Mouse (Mus musculus) stomach, postnatal 0 days (tissue): ENCODE measurements around the gene Orai2. TPM values are rescaled to one million over a fixed set of nuclear protein-coding genes. Genes with fewer than 3 reads are reported as not detected.

Source experiments
- ATAC-seq: fragments of 200-750 bp; cut with Nextera tagmentation; 2 replicates; pipeline ENCODE4 v1.8.0; 2017; ENCODE audit not compliant: low FRiP score, low TSS enrichment
- DNase-seq: peaks from one replicate; pipeline ENCODE4 v3.0.0-alpha.2; 2016; ENCODE audit warnings: low spot score
- H3K27ac ChIP-seq: fragments of 300-500 bp; sonication (generic); replicated peaks from 2 replicates; pipeline ENCODE4 v1.5.1; 2014; ENCODE audit warnings: mild to moderate bottlenecking, control low read depth
- H3K27me3 ChIP-seq: fragments of 300-500 bp; sonication (generic); 2 replicates; pipeline ENCODE4 v1.6.1; 2014; ENCODE audit warnings: low read length; ENCODE audit not compliant: control insufficient read depth, insufficient read depth
- H3K36me3 ChIP-seq: fragments of 300-500 bp; sonication (generic); 2 replicates; pipeline ENCODE4 v1.6.1; 2014; ENCODE audit warnings: low read length, mixed read lengths; ENCODE audit not compliant: control insufficient read depth, insufficient read depth
- H3K4me1 ChIP-seq: fragments of 300-500 bp; sonication (generic); replicated peaks from 2 replicates; pipeline ENCODE4 v1.6.1; 2014; ENCODE audit warnings: antibody characterized with exemption; ENCODE audit not compliant: control insufficient read depth, insufficient read depth
- H3K4me2 ChIP-seq: fragments of 300-500 bp; sonication (generic); replicated peaks from 2 replicates; pipeline ENCODE4 v1.6.1; 2014; ENCODE audit warnings: low read depth, mild to moderate bottlenecking, control low read depth, moderate library complexity
- H3K4me3 ChIP-seq: fragments of 300-500 bp; sonication (generic); 2 replicates; pipeline ENCODE4 v1.5.1; 2014; ENCODE audit warnings: low read depth, low read length, control low read depth
- H3K9ac ChIP-seq: fragments of 300-500 bp; sonication (generic); 2 replicates; pipeline ENCODE4 v1.6.1; 2014; ENCODE audit warnings: mild to moderate bottlenecking, low read length, control low read depth, mixed read lengths
- H3K9me3 ChIP-seq: fragments of 300-500 bp; sonication (generic); 2 replicates; pipeline ENCODE4 v1.6.1; 2016; ENCODE audit warnings: low read length; ENCODE audit not compliant: control insufficient read depth
- CTCF ChIP-seq: IDR thresholded peaks from 2 replicates; pipeline ENCODE4 v1.5.1; 2016; ENCODE audit warnings: antibody characterized with exemption, low read depth, mild to moderate bottlenecking, moderate library complexity
- EP300 ChIP-seq: optimal IDR thresholded peaks from 2 replicates; pipeline ENCODE3; 2016; ENCODE audit warnings: antibody characterized with exemption
- WGBS: fragments of 180-500 bp; shearing (Covaris S2); extraction: QIAGEN DNeasy Blood & Tissue Kit; methylation state at CpG from one replicate; pipeline ENCODE4 v1.1.7; 2014; 5-methylcytosine and 5-hydroxymethylcytosine counted together
- polyA plus RNA-seq: library from polyadenylated mRNA; unstranded; fragments of >200 nt; fragmentation: Nextera tagmentation; extraction: Ambion mirVana; gene quantifications from 2 replicates; pipeline ENCODE4 v1.2.1, GENCODE M21; 2015

Orai2 gene
- polyA plus RNA-seq, 1 experiment from 2014 or later = 7.2 TPM

DNA sequence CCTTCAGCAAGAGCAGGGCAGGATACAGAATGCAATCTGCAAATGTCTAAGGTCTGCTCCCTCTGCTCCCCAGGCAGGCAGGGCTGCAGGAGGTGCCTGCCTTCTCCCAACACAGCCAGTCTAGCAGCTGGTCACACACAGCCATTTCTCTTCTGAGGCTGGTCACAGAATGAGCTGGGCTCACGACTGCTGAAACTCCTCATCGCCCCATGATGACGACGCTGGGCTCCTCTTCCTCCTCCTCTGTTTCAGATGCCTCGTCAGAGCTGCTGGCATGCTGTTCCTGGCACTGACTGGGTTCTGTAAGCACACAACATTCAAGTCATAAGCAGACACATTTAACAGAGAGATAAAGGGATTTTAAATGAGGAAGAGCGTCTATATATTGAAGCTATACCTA, 10.7 kb upstream of the Orai2 start:
- no peaks in the 10 kb centered on the region for H3K27me3 ChIP-seq
- H3K9me3 ChIP-seq = no peaks in the 10 kb centered on the region
- DNase-seq = no peak
- TF ChIP-seq CTCF (no peak), EP300 (no peak)
- no peak overlapping the region for H3K9ac ChIP-seq
- no peak overlapping the region for H3K27ac ChIP-seq
- H3K4me3 ChIP-seq = no peak overlapping the region
- WGBS = 90% methylated on average over 6 of the region's 6 CpGs
- peaks cover 12% of the 10 kb centered on the region for H3K36me3 ChIP-seq
- ATAC-seq = no peak
- H3K4me1 ChIP-seq = no peaks in the 10 kb centered on the region
- no peak overlapping the region for H3K4me2 ChIP-seq

DNA sequence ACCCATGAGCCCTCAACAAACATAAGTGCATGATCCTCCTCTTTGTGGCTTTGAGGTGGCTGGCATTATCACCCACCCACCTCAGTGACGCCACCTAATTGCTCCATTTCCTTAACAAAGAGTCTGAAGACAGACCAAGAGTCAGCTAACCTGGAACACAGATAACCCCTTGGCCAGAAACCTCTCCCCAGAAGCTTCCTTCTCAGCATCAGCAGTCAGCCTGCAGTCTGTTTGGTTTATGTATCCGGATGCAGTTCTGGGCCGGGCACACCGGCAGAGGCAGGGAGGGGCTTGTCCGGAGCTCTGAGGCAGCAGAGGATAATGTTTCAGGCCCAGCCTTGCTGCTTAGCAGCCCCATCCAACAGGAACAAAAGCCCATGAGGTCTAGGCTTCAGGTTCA, 9.1 kb upstream of the Orai2 start:
- Histone ChIP-seq H3K4me3 (no peak overlapping the region), H3K27ac (no peak overlapping the region), H3K9me3 (no peaks in the 10 kb centered on the region), H3K36me3 (peaks cover 12% of the 10 kb centered on the region), H3K4me2 (no peak overlapping the region), H3K9ac (no peak overlapping the region), H3K4me1 (no peaks in the 10 kb centered on the region), H3K27me3 (no peaks in the 10 kb centered on the region)
- ATAC-seq (no peak), DNase-seq (no peak)
- 66% methylated on average over 5 of the region's 5 CpGs for WGBS
- no peak for TF ChIP-seq EP300
- TF ChIP-seq CTCF = no peak

DNA sequence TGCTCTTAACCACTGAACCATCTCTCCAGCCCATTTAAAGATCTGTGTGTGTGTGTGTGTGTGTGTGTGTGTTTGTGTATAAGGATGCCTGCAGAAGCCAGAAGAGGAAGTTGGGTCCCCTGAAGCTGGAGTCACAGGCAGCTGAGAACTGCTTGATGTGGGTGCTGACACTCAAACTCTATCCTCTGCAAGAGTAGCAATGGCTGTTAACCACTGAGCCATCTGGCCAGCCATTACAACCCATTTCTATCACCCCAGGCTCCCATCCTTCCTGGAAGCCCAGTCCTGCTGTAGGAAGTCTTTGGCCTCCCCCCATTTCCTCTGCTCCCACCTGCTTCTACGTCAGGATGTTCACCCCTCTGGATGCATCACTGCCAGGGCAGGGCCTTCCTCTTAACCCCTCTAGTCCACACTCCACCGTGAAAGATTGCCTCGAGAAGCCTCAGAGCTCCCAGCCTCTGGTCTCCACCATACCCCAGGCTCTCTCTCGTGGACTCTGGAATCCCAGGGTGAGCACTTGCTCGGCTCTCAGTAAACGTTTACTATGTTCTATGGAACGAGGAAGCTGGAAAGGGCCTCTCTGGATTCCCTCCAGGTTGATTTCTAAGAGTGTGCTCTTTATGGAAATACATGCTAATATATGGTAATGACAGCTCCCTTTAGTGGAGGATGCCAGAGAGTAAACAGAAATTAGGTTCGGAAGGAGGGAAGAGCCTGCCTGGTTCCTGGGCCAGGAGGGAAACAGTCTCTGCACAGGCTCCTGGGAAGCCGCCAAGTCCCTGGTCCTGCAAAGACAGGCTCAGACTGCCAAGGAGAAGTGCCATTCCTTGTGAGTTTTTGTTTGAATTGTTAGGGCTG, 3.3 kb upstream of the Orai2 start:
- Histone ChIP-seq H3K4me3 (no peak overlapping the region), H3K4me2 (no peak overlapping the region), H3K27ac (peak overlapping the region; percentile 59), H3K9ac (no peak overlapping the region), H3K9me3 (no peaks in the 10 kb centered on the region), H3K27me3 (no peaks in the 10 kb centered on the region), H3K4me1 (peaks cover 2% of the 10 kb centered on the region; the same call in 1 of the 2 replicates), H3K36me3 (peaks cover 5% of the 10 kb centered on the region)
- no peak for TF ChIP-seq EP300
- no peak for TF ChIP-seq CTCF
- 9% methylated on average over 9 of the region's 9 CpGs for WGBS
- peak; percentile 64 for DNase-seq
- ATAC-seq = peak; percentile 50

DNA sequence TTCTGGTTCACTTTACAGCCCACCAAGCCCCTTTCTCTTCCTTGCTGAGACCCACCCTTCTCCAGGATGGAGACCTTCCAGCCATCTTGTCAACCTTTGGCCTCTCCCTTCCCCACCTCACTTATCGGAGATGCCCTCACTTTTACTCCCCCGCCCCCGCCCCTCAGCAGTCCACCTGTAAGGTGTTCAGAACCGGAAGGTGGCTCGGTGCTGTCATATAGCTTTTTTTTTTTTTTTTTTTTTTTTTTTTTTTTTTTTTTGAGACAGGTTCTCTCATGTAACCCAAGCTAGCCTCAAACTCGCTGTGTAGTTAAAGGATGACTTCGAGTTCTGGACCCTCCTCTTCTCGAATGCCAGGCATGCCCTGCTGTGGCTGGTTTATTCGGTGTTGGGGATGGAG, 2.4 kb upstream of the Orai2 start:
- ATAC-seq (no peak), DNase-seq (no peak)
- TF ChIP-seq EP300 (no peak), CTCF (no peak)
- Histone ChIP-seq H3K27ac (peak overlapping the region; percentile 88; the same call in 1 of the 2 replicates), H3K4me1 (peaks cover 2% of the 10 kb centered on the region; the same call in 1 of the 2 replicates), H3K4me3 (no peak overlapping the region), H3K4me2 (no peak overlapping the region), H3K36me3 (no peaks in the 10 kb centered on the region), H3K27me3 (no peaks in the 10 kb centered on the region), H3K9ac (no peak overlapping the region), H3K9me3 (no peaks in the 10 kb centered on the region)
- WGBS = 75% methylated on average over 9 of the region's 9 CpGs

- Histone ChIP-seq H3K4me2 (peak overlapping the region; percentile 87), H3K27me3 (no peaks in the 10 kb centered on the region), H3K9me3 (no peaks in the 10 kb centered on the region), H3K4me3 (peak overlapping the region; percentile 57; the same call in 1 of the 2 replicates), H3K27ac (peak overlapping the region; percentile 88), H3K9ac (no peak overlapping the region), H3K4me1 (peaks cover 2% of the 10 kb centered on the region; the same call in 1 of the 2 replicates), H3K36me3 (no peaks in the 10 kb centered on the region)
- 24% methylated on average over 17 of the region's 17 CpGs for WGBS
- DNase-seq (peak; percentile 50), ATAC-seq (peak; percentile 39)
- TF ChIP-seq EP300 = no peak
- TF ChIP-seq CTCF = no peak
These were observed 1.1 kb upstream of the Orai2 start for GRCm38 (mm10) chr5:136171363-136172341.
